Mouse (Mus musculus) gonadal fat pad, adult 2 months (tissue): Measurements from ENCODE around the gene Trex2. TPM values are rescaled to one million over a fixed set of nuclear protein-coding genes. Genes with fewer than 3 reads are reported as not detected.

Experiments used
- DNase-seq: peaks from one replicate; pipeline ENCODE4 v3.0.0-alpha.2; 2012; ENCODE audit warnings: low read depth
- polyA plus RNA-seq: library from polyadenylated mRNA; depleted of rRNA; stranded (reverse); fragments of >200 nt; gene quantifications from 2 replicates; pipeline ENCODE4 v1.2.3, GENCODE M21; 2012; rRNA removed

The Trex2 gene
- 3.7 and 5.0 TPM in 2 replicates for polyA plus RNA-seq

GRCm38 (mm10) chrX:73435252-73435651 is at the start of gene Trex2:
Gene Trex2, minus strand, starts transcription at chrX:73435344.
- DNase-seq, result peak; percentile 34

DNA sequence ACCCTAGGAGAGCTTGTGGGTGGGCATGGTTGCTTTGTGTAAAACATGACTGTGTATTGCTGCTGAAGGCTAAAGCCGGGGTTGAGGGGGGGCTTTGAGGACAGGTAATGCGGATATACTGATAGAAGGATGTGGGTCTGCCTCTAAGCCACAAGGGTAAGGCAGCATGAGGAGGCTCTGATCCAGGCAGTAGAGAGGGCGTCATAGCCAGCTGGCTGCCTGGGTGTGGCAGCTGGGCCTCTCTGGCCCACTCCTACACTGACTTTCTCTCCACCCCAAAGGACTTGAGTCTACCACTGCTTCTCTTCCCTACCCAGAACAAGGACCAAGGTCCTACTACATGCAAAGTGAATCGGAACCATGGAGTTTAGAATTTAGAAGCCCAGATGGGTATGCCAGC is 49.7 kb upstream of the Trex2 start:
- DNase-seq, result no peak

- no peak for DNase-seq
These were observed 48.9 kb upstream of the Trex2 start for GRCm38 (mm10) chrX:73484076-73484475.

DNA sequence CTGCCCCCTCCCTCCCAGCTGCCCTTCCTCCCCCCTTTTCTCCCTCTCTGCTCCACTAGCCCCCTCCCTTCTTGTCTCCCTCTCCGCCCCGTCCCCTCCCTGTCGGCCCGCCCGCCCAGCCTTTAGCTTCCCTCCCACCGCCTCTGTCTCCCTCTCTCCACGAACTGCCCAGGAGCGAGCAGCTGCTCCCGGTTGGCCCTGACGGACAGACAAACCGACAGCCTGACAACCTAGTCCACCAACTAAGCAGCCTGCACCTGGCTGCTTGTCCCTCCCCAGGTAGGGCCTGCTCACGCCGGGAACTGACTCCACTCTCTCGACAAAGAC is 48.3 kb upstream of the Trex2 start, which contains the start of gene Bgn:
Gene Bgn, plus strand, starts transcription at position 119 of the 327 bp plus-strand sequence.
- DNase-seq, result no peak

DNA sequence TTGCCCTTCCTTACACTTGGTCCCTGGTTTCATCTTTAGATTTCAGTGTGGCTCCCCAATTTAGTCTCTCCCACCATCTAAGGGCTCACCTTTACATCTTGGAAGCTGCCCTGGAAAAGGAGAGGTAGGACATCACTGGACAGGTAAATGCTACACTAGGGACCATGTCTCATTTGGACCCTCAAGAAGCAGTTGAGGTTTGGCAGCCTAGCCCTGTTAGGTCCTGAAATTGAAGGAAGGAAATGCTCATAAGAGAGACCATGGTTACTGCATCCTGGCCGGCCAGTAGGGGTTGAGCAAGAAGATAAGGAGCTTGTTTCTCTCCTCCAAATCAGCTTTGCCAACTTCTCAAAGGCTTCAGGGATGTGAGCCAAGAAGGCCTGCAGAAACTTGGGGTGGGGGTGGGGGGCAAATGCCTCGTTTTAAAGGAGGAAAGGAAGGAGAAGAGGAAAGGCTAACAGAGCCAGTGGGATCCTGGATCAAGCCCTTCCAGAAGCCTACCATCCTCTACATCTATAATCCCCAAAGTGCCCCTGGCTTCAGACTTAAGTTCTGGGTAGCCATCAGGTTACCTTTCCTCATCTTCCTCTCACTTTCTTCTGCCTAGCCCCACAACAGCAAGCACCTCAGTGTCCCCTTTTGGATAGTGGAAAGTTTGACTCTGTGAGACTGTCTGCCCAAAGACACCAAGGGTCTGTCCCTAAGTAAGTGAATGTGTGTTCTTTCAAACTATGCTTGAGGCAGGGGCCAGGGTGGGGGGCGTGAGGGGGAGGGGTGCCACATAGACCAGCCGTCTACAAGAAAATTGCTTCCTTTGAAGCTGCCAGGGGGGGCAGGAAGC is 47.7 kb upstream of the Trex2 start:
- DNase-seq, result no peak

DNA sequence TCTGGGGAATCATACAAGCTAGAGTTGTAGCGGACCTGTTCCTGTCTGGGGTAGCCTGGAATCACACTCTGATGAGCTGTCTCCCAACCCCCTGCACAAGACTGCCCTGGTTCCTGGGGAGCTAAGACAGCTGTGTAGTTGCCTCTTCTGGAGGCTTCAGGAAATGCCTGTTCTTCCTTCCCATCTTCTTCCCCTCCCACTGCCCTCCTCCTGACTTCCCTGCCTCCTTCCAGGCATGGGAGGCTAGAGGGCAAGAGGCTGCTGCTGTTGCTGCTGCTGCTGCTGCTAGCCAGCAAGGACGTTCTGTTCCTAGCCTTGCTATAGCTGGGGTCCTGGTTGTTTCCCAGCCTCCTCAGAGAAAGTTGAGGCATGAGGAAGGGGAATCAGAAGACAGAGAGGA is 45.2 kb upstream of the Trex2 start:
- no peak for DNase-seq

GRCm38 (mm10) chrX:73479656-73480055 is 44.5 kb upstream of the Trex2 start:
- no peak for DNase-seq

- DNase-seq, result no peak
These were observed 42.4 kb upstream of the Trex2 start for GRCm38 (mm10) chrX:73477500-73477899.

DNA sequence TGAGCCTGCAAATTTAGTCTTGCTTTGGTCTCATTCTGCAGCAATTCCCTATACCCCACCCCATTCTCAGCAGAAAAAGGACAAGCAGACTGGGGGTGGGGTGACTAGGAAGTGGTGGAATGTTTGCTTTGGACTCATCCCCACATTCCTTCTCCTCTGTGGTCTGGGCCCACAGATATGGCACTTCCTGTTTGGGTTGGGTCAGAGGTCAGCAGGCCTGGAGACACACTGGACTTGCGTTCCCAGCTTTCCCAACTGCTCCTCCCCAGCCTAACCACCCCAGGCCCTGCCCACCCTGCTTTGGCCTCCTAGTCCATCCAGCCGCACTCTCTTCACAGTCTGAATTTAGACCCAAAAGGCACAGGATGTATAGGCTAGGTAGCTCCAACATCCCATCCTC is 41.5 kb upstream of the Trex2 start:
- DNase-seq, result no peak

- DNase-seq, result no peak
These were observed 40.6 kb upstream of the Trex2 start for GRCm38 (mm10) chrX:73475658-73476256.

- DNase-seq, result no peak
These were observed 39.4 kb upstream of the Trex2 start for GRCm38 (mm10) chrX:73474340-73475165.

- no peak for DNase-seq
These were observed 36.6 kb upstream of the Trex2 start for GRCm38 (mm10) chrX:73471764-73472163.

DNA sequence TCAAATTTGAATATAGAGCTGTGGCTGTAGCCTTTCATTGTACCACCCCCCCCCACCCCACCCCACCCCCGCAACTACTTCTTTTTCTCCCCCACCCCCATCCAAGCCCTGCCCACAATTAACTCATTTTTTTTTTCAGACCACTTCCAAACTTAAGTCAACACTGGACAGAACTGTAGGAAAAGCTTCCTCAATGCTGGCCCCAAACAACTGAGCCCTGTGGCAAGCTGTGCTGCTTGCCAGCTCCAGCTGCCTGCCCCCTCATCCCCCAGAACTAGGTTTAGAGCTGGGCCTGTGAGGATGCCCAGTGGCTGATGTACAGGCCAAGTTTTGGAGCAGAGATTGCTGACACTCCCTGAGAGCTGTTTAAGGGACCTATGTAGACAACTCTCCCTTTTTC is 33.6 kb upstream of the Trex2 start:
- DNase-seq, result no peak

- DNase-seq, result no peak
These were observed 33.2 kb upstream of the Trex2 start for GRCm38 (mm10) chrX:73468330-73468729.

DNA sequence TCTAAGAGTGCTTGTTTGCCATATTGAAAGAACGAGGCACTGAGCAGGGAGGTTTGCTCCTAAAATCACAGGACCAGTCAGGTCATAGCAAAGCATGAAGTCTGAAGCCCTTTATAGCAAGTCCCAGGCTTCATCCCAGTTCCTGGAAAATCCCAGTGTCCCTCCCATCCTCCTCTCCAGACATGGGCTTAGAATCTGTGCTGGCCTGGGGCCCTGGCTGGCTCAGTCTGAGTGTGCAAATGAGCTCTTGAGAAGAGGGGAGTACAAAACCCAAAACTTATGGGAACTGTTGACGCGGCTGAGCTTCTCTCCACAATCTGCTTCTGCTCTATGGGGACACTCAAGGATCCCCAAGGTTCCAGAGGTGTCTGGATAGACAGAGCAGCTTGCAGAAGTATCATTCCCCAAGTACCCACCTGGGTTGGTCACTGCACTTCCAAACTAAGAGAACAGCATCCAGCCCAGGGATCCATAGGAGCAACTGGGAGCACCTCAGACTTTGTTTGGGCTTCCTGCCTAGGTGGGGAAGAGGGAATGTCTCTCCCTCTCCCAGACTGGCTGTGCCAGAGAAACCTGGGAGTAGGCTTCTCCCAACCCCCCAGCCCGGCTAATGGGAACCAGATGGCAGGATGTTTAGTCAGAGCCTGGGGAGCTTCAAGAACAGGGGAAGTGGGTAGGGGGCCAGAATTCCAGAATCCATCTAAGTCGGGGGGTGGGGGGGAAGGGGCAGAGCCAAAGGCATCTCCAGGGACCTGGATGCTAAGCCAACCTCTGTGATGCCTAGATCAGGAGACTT is 32.5 kb upstream of the Trex2 start:
- DNase-seq, result no peak

- no peak for DNase-seq
These were observed 30.5 kb upstream of the Trex2 start for GRCm38 (mm10) chrX:73465483-73466186.

- DNase-seq, result no peak
These were observed 25.6 kb upstream of the Trex2 start for GRCm38 (mm10) chrX:73460792-73461191.

DNA sequence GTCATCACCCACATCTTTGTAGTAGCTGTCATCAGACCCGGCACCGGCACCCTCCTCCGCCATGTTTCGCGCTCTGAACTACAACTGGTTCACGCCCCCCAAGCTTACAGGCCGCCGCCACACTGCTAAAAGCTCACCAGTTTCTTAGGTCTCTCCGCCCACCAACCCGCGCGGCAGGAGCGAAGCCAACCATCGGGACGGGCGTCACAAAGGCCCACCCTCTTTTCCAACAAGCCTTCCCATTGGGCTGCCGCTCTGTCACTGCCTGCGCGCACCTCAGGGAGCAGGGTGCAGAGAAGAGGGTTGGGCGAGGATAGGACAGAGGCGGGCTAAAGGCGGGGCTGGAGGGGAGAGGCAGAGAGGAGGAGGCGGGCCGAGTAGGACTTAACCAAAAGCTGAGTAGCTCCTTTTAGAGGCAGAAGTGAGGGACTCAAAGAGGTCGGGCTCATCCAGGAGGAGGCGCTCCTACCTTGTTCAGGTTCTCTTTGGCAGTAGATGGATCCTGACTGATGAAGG is 23.8 kb upstream of the Trex2 start, which contains the start of gene Haus7:
Gene Haus7, minus strand, starts transcription at position 168 of the 516 bp plus-strand sequence.
- DNase-seq, result peak; percentile 51

DNA sequence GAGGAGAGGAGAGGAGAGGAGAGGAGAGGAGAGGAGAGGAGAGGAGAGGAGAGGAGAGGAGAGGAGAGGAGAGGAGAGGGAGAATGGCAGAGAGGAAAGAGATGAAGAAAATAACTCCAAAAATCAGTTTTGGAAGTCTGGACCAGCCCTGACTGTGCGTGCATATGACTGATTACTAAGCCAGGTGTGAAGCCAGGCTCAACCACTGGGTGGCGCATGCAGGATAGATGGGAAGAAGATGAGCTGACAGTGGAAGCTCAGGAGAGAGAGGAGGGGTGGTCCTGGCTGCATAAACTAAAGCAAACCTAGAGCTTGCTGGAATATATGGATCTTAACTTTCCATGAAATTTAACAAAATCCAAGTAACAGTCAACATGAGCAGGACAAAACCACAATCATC is 16.8 kb upstream of the Trex2 start:
- no peak for DNase-seq

GRCm38 (mm10) chrX:73441428-73441827 is 6.3 kb upstream of the Trex2 start:
- no peak for DNase-seq

- no peak for DNase-seq
These were observed 2.3 kb downstream of the Trex2 start for GRCm38 (mm10) chrX:73432850-73433249.
